Mouse (Mus musculus) lung, postnatal 0 days (tissue): ENCODE results near the gene Gm10964.

Source experiments
- CTCF ChIP-seq: IDR thresholded peaks from 2 replicates; pipeline ENCODE4 v1.5.1; 2016; ENCODE audit warnings: antibody characterized with exemption, mild to moderate bottlenecking
- EP300 ChIP-seq: IDR thresholded peaks from 2 replicates; pipeline ENCODE4 v1.6.1; 2016; ENCODE audit warnings: antibody characterized with exemption, mild to moderate bottlenecking, control low read depth

- TF ChIP-seq CTCF (no peak), EP300 (0 out of 2 replicates have a peak, but pooled peaks have one; percentile 37)
These were observed 41.6 kb downstream of the Gm10964 start for GRCm38 (mm10) chr3:103780777-103781176.
